Mouse (Mus musculus) brown adipose tissue, adult 24 weeks (tissue): ENCODE measurements around the gene Gm49403. TPM values are rescaled to one million over a fixed set of nuclear protein-coding genes. Genes with fewer than 3 reads are reported as not detected.

Source experiments
- H3K27ac ChIP-seq: fragments of 200-500 bp; replicated peaks from 2 replicates; pipeline ENCODE4 v1.5.1; 2012; ENCODE audit warnings: low read depth, mild to moderate bottlenecking, low read length
- H3K4me1 ChIP-seq: fragments of 200-500 bp; 2 replicates; pipeline ENCODE4 v1.6.1; 2012; ENCODE audit warnings: low read length, mixed read lengths; ENCODE audit not compliant: control insufficient read depth, insufficient read depth, insufficient read length
- H3K4me3 ChIP-seq: fragments of 200-500 bp; 2 replicates; pipeline ENCODE4 v1.5.1; 2012; ENCODE audit warnings: low read depth, mild to moderate bottlenecking, low read length, moderate library complexity; ENCODE audit not compliant: insufficient read depth
- polyA plus RNA-seq: library from polyadenylated mRNA; stranded (reverse); fragments of >200 nt; gene quantifications from 2 replicates; pipeline ENCODE4 v1.2.4, GENCODE M21; 2012; ENCODE audit not compliant: missing spikeins, insufficient read depth, insufficient read length

Gm49403 gene
- polyA plus RNA-seq, 1 experiment = not detected

DNA sequence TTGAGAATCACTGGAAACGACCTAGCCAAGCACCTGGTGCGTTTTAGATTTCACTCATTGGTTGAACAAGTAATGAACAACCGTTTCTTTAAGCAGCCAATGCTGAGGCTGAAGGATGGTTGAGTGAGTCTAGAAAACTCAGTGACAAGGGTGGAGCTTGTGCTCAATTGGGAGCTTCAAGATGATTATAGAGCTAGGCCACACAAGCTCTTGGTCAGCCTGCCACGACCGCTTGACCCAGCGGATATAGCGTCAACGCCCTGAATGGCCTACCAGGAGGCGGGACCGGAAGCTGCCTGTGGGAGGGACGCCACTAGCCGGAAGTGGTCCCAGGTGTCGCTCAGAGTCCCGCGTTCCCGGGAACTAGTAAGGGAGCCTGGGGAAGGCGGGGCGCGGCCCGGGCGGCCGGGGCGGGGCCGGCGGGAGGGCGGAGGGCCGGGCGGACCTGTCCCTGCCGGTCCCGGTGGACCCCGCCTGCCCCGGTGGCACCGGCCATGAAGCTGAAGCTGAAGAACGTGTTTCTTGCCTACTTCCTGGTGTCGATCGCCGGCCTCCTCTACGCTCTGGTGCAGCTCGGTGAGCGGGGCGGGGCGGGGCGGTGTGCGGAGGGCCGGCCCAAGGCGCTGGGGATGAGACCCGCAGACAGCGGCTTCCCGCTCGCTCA lies 36.5 kb downstream of the Gm49403 start, which contains the start of gene B3gat3:
TSS of gene B3gat3 (plus strand) at position 302 of the 664 bp plus-strand sequence.
- H3K4me1 ChIP-seq = peaks cover 5% of the 10 kb centered on the region
- H3K4me3 ChIP-seq = peak within 1 kb of the TSS; percentile 75
- H3K27ac ChIP-seq = peak within 1 kb of the TSS; percentile 96

DNA sequence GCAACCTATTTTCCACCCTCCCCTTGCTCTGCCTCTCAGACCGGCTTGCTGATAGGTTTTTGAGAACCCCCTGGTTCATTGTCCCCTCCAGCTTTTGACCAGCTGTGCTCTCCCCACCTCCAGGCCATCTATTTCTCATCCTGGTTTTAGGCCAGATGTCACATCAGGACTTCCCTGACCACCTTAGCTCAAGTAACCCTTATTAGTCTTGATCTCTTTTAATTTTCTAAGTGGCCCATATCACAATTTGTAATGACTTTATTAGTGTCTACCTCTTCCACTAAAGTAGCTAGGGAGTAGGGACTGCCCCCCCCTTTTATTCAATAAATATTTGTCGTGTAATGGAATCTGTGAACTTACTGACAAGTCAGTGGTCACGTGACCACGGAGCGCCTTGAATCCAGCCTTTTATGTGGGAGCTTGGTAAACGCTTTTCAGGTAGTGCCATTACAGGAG lies 37.1 kb downstream of the Gm49403 start:
- peaks cover 5% of the 10 kb centered on the region for H3K4me1 ChIP-seq
- peak overlapping the region; percentile 85 for H3K27ac ChIP-seq
- peak overlapping the region; percentile 75 for H3K4me3 ChIP-seq

DNA sequence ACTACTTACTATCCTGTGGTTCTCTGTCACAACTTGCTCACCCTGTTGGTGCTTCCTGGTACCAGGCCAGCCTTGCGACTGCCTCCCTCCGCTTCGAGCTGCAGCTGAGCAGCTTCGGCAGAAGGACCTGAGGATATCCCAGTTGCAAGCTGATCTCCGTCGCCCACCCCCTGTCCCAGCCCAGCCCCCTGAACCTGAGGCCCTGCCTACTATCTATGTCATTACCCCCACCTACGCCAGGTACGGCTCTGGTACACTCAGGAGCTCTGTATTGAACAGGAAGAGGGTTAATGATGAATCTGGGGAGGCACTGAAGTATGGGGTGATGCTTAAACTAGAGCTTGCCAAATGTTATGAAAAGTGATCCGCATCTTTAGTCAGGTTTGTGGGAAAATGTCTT lies 38.0 kb downstream of the Gm49403 start:
- H3K27ac ChIP-seq = no peak overlapping the region
- H3K4me1 ChIP-seq = peaks cover 5% of the 10 kb centered on the region
- H3K4me3 ChIP-seq = 0 out of 2 replicates have a peak overlapping the region, but pooled peaks have one; percentile 0

DNA sequence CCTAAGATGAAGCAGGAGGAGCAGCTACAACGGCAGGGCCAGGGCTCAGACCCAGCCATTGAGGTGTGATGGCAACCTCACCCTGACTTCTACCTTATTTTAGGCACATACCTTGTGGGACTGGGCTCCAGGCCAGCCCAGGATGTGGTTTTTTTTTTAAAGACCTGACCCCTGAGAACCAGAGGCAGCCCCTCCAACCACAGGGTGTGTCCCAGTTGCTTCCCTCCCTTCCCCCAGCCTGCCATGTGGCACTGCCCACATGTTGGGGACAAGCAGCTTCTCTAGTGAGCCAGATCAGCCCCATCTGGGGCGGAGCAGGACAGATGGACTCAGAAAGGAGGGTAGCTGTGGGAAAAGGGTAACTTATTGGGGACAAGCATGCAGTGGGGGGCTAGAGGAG lies 43.0 kb downstream of the Gm49403 start:
- Histone ChIP-seq H3K4me1 (peaks cover under 1% of the 10 kb centered on the region), H3K27ac (no peak overlapping the region), H3K4me3 (no peak overlapping the region)

DNA sequence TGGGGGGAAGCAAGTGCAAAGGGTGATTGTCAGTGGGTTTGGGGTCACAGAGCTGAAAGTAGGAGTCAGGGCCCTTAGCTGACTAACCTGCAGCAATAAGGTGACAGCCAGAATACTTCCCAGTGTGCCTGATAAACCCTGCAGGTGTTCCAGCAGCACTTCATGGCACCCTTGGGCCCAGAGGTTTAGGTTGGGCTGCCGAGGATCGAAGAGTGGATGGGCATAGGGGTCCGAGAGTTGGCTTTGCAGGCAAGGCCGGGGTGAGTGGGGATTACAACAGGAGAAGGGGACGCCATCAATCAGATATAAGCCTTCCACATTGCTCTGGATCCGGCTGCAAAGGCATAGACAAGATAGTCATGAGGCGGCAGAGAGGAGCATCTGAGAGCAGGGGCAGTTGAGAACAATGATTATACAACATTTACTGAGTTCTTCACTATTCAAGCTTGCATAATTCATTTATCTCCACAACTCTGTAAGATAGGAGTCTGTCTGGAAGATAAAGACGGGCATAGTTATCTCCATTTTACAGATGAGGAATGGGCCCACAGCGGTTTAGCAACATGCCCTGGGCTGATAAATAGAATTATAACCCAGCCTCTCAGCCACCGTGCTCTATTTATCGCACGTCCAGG lies 44.3 kb downstream of the Gm49403 start:
- H3K27ac ChIP-seq = no peak overlapping the region
- no peak overlapping the region for H3K4me3 ChIP-seq
- no peaks in the 10 kb centered on the region for H3K4me1 ChIP-seq

DNA sequence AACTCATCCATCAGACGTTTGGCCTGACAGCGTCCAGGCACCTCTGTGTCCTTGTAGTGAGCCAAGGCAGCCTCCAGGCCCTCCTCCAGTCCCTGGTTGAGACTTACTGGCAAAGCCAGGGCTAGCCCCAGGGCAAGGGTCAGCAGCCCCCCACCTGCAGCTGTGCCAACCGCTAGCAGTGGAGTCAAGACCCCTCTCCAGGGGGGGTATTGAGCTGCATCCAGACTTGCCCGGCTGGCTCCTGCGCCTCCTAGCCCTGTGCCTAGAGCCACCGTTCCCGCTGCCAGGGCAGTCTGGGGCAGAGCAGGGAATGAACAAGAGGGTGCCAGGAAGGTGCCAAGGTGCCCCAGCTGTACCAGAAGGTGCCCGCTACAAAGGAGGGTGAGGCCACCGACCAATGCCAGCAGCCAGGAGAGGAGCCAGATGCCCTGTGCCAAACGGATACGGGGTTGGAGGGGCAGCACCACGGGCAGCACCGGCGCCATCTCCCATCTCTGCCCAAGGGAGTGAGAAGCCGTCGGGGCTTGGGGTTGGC lies 45.0 kb downstream of the Gm49403 start:
- Histone ChIP-seq H3K4me1 (no peaks in the 10 kb centered on the region), H3K27ac (peak overlapping the region; percentile 25; the same call in 1 of the 2 replicates), H3K4me3 (peak overlapping the region; percentile 92)

DNA sequence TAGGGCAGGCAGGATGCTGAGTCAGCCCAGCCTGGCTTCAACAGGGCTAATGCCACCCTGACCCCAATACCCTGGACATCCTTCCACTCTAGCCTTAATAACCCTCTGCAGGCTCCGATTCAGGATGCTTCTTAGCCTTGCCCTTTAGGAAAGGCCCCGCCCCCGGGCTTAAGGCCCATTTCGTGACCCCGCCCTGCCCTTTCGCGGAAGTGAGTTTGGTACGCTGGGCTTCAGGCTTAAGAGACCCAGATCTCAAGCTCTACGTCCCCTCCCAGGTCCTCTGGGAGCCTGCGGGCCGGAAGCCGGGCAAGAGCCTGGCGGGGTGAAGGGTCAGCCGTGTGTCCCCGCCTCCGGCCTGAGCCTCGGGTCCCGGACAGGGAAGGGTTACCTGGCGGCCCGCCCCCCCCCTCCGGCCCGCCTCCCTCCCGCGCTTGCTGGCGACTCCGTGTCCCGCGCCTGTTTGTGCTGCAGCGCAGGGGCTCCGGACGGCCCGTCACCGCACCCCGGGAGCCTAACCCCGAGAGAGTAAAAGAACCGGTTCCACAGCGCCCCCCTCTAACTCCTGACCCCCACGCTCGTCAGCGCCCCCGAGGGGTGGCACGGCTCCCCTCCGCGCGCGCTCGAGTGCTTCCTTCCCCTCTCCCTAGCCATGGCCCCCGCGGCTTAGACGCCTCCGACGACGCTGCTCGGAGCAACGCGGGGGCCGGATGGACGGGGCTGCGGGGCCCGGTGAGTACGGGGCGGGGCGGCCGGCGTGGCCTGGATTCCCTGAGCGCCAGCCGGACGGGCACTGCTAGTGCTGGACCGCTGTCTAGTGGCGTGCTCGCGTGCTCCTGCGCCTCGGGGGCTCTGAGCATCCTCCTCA lies 45.7 kb downstream of the Gm49403 start, which contains the start of the genes Rom1 and Eml3:
TSS of gene Rom1 (minus strand) at position 133 of the 865 bp plus-strand sequence.
TSS of gene Eml3 (plus strand) at position 329 of the 865 bp plus-strand sequence.
- H3K4me1 ChIP-seq = no peaks in the 10 kb centered on the region
- peak within 1 kb of the TSS; percentile 92 for H3K4me3 ChIP-seq

DNA sequence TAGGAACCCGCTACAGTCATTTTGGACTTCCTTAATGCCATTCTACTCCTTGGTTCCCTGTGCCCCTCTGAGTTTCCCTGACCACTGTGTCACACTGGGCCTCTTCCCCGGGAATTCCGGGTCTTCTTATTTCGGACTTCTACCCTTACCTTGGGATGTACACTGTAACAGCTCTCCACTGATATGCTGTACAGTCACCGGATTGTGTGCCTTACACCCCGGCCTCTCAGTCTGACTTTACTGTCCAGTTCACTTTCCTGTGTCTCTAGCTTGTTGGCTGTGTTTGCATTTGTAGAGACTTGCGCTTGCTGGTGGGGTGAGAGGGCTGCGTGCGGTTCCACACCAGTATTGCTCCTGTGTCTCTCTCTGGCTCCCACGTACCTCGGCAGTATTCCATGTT lies 46.4 kb downstream of the Gm49403 start:
- peak overlapping the region; percentile 70 for H3K27ac ChIP-seq
- peak overlapping the region; percentile 92 for H3K4me3 ChIP-seq
- no peaks in the 10 kb centered on the region for H3K4me1 ChIP-seq

More for the DNA sequence above, 45.7 kb downstream of the Gm49403 start, which contains the start of the genes Rom1 and Eml3:
- peak within 1 kb of the TSS; percentile 70 for H3K27ac ChIP-seq

DNA sequence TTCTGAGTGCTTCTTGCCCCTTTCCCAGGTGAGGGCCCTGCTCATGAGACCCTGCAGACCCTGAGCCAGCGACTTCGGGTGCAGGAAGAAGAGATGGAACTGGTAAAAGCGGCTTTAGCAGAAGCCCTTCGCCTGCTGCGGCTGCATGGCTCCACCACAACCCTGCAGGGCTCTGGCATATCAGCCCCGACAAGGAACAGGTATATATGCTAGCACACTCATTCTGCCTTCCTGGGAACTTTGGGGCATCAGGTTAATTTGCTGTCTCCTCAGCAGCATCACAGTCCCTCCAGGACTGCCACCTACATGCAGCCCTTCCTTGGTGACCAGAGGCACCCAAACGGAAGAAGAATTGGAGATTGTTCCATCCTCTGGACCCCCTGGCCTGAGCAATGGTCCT lies 47.0 kb downstream of the Gm49403 start:
- H3K4me3 ChIP-seq = 0 out of 2 replicates have a peak overlapping the region, but pooled peaks have one; percentile 92
- no peaks in the 10 kb centered on the region for H3K4me1 ChIP-seq
- no peak overlapping the region for H3K27ac ChIP-seq

DNA sequence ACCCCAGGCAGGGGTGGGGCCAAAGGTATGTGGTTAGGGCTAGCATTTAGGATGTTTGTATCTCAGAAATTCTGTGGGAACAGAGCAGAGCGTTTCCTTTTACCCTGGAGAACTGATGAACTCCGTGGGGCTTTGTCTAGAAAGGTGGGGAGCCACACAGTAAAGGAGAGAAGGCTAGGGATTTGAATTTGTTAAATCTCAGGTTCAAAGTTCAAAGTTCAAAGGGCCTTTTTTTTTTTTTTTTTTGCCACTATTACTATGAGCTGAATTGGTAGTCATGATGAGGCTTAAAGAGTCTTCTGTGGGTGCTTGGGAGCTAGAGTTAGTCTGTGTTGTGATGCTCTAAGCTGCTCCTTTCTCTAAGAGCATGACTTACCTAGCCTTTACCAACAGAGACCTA lies 53.0 kb downstream of the Gm49403 start:
- H3K27ac ChIP-seq = no peak overlapping the region
- H3K4me1 ChIP-seq = no peaks in the 10 kb centered on the region
- H3K4me3 ChIP-seq = no peak overlapping the region

Other genes with a start within 250 kb of the Gm49403 start
- not detected in 2 replicates for gene Chrm1, start 220.1 kb upstream of the Gm49403 start, polyA plus RNA-seq
- gene Slc3a2, start 160.6 kb upstream of the Gm49403 start, polyA plus RNA-seq = 32.8 and 41.0 TPM in 2 replicates
- gene Wdr74, start 148.1 kb upstream of the Gm49403 start, polyA plus RNA-seq = 28.2 and 31.8 TPM in 2 replicates
- gene 1700092M07Rik, start 143.2 kb upstream of the Gm49403 start, polyA plus RNA-seq = not detected in 2 replicates
- gene Stx5a, start 142.5 kb upstream of the Gm49403 start, polyA plus RNA-seq = 30.7 and 43.6 TPM in 2 replicates
- 51.6 and 58.1 TPM in 2 replicates for gene Nxf1, start 126.9 kb upstream of the Gm49403 start, polyA plus RNA-seq
- gene Tmem223, start 112.9 kb upstream of the Gm49403 start, polyA plus RNA-seq = 140 and 154 TPM in 2 replicates
- 34.0 and 34.8 TPM in 2 replicates for gene Tmem179b, start 109.5 kb upstream of the Gm49403 start, polyA plus RNA-seq
- 4.2 and 8.6 TPM in 2 replicates for gene Taf6l, start 97.5 kb upstream of the Gm49403 start, polyA plus RNA-seq
- 68.9 and 71.7 TPM in 2 replicates for gene Polr2g, start 85.4 kb upstream of the Gm49403 start, polyA plus RNA-seq
- gene Zbtb3, start 81.4 kb upstream of the Gm49403 start, polyA plus RNA-seq = 1.2 and 2.8 TPM in 2 replicates
- gene Ttc9c, start 64.6 kb upstream of the Gm49403 start, polyA plus RNA-seq = 27.1 and 28.9 TPM in 2 replicates
- 31.0 and 31.1 TPM in 2 replicates for gene Hnrnpul2, start 63.9 kb upstream of the Gm49403 start, polyA plus RNA-seq
- gene AC129217.1, start 54.2 kb upstream of the Gm49403 start, polyA plus RNA-seq = 17.2 and 39.8 TPM in 2 replicates
- 212 and 233 TPM in 2 replicates for gene Bscl2, start 46.5 kb upstream of the Gm49403 start, polyA plus RNA-seq
- not detected in 2 replicates for gene Gng3, start 44.7 kb upstream of the Gm49403 start, polyA plus RNA-seq
- 3.3 and 10.5 TPM in 2 replicates for gene Lrrn4cl, start 33.2 kb upstream of the Gm49403 start, polyA plus RNA-seq
- gene Ubxn1, start 12.4 kb upstream of the Gm49403 start, polyA plus RNA-seq = 188 and 228 TPM in 2 replicates
- 88.3 and 93.3 TPM in 2 replicates for gene Uqcc3, start 3.0 kb upstream of the Gm49403 start, polyA plus RNA-seq
- 11.9 and 20.2 TPM in 2 replicates for gene Lbhd1, start 198 bp upstream of the Gm49403 start, polyA plus RNA-seq
- gene 1810009A15Rik, start 4.9 kb downstream of the Gm49403 start, polyA plus RNA-seq = 36.6 and 59.8 TPM in 2 replicates
- gene Gm49416, start 5.0 kb downstream of the Gm49403 start, polyA plus RNA-seq = 6.2 TPM in 1 of 2 replicates, not detected in the other
- gene Ints5, start 9.1 kb downstream of the Gm49403 start, polyA plus RNA-seq = 4.8 and 5.9 TPM in 2 replicates
- 49.7 and 56.8 TPM in 2 replicates for gene Ganab, start 14.1 kb downstream of the Gm49403 start, polyA plus RNA-seq
- 30.2 and 30.8 TPM in 2 replicates for gene B3gat3, start 36.4 kb downstream of the Gm49403 start, polyA plus RNA-seq
- 4.5 and 11.4 TPM in 2 replicates for gene Rom1, start 45.4 kb downstream of the Gm49403 start, polyA plus RNA-seq
- 11.6 and 12.9 TPM in 2 replicates for gene Eml3, start 45.6 kb downstream of the Gm49403 start, polyA plus RNA-seq
- gene Mta2, start 57.9 kb downstream of the Gm49403 start, polyA plus RNA-seq = 28.2 and 30.6 TPM in 2 replicates
- gene Tut1, start 69.9 kb downstream of the Gm49403 start, polyA plus RNA-seq = 6.9 and 7.5 TPM in 2 replicates
- gene Eef1g, start 83.1 kb downstream of the Gm49403 start, polyA plus RNA-seq = 134 and 135 TPM in 2 replicates
- 133 and 177 TPM in 2 replicates for gene Ahnak, start 105.4 kb downstream of the Gm49403 start, polyA plus RNA-seq
- gene Scgb1a1, start 204.0 kb downstream of the Gm49403 start, polyA plus RNA-seq = not detected in 2 replicates